Mouse (Mus musculus): ENCODE measurements around the gene Sumf2. TPM values are rescaled to one million over a fixed set of nuclear protein-coding genes. Genes with fewer than 3 reads are reported as not detected.

The Sumf2 gene
- 33.8 TPM for polyA plus RNA-seq (2012; fragmentation: generic; extraction: Trizol)

DNA sequence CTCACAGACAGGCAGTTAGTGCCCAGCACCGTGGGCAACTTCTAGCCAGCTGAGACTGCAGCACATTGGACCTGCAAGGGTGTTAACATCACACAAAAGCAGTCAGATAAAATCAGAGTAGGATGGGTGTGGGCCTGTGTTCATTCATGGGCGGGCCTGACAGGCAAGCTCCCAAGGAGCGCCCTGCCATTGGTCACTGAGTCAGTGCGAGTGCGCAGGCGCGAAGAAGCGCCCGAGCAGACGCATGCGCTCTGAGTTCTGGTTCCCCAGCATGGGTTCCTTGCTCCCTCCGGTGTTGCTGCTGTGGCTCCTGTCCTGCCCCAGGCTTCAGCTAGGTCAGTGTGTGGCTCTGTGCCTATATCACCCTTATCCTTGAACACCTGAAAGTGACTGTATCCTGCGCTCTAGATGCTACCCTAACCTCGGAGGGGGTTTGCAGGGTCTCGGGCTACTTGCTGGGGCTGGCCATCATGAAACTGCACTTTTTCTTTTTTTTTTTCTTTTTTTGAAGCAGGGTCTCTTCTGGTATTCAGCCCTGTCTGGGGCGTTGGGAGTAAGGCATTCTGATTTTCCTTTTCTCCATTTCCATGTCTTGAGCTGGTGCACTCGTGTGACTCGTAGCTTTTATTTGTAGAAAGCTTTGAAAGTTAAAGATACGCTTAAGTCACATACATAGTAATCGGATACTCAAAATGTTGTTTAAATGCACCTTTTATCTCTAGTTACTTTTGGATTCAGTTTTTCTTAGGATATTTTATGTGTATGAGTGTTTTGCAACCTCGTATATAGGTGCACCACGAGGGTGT is at the start of gene Sumf2:
Gene Sumf2, plus strand, starts transcription at position 235 of the 806 bp plus-strand sequence.
- Histone ChIP-seq H3K36me3 (ENCODE audit: control insufficient read depth, insufficient read depth) (peaks cover 18% of the 10 kb centered on the region), H3ac (ENCODE audit: control insufficient read depth, insufficient read length) (peak within 1 kb of the TSS; percentile 22)
- TF ChIP-seq TCF12 (IDR thresholded peaks at IDR 0.05; ENCODE audit: insufficient read depth, poor library complexity, severe bottlenecking) (no peak), MYOD1 (IDR thresholded peaks at IDR 0.05; ENCODE audit: control insufficient read depth in 1 of 3, insufficient read length in 2 of 3, low read depth in 2 of 3) (no peak), POLR2A (IDR thresholded peaks at IDR 0.05; ENCODE audit: insufficient read length, low read depth) (peak; percentile 99), SRF (IDR thresholded peaks at IDR 0.05; ENCODE audit: control insufficient read depth, insufficient read length, low read depth) (no peak), MAX (IDR thresholded peaks at IDR 0.05; ENCODE audit: low read depth) (no peak), MYOG (IDR thresholded peaks at IDR 0.05; ENCODE audit: control insufficient read depth in 1 of 3, insufficient read depth in 1 of 3, insufficient read length in 2 of 3, low read depth in 2 of 3) (no peak), POLR2AphosphoS2 (IDR thresholded peaks at IDR 0.05; ENCODE audit: insufficient read length, low read depth) (peak; percentile 100), CEBPB (IDR thresholded peaks at IDR 0.05; ENCODE audit: insufficient read depth, poor library complexity, severe bottlenecking) (no peak)

GRCm38 (mm10) chr5:129844848-129845247 is 1.9 kb upstream of the Sumf2 start:
- no peak for TF ChIP-seq REST (IDR thresholded peaks at IDR 0.05; ENCODE audit: insufficient read depth, insufficient read length)
- Histone ChIP-seq H3K4me2 (ENCODE audit: low read depth) (no peak overlapping the region), H3ac (ENCODE audit: control insufficient read depth, insufficient read length) (no peak overlapping the region), H3K79me2 (ENCODE audit: control insufficient read depth, insufficient read depth) (peaks cover 13% of the 10 kb centered on the region), H3K27me3 (ENCODE audit: control insufficient read depth, insufficient read depth, insufficient read length) (no peaks in the 10 kb centered on the region), H3K4me3 (no peak overlapping the region), H3K36me3 (ENCODE audit: control insufficient read depth, insufficient read depth) (peaks cover 18% of the 10 kb centered on the region)

More for the DNA sequence above, at the start of gene Sumf2:
- Histone ChIP-seq H3K4me2 (ENCODE audit: low read depth) (peak within 1 kb of the TSS; percentile 74), H3K4me3 (peak within 1 kb of the TSS; percentile 60), H3K79me2 (ENCODE audit: control insufficient read depth, insufficient read depth) (peaks cover 13% of the 10 kb centered on the region), H3K27me3 (ENCODE audit: control insufficient read depth, insufficient read depth, insufficient read length) (no peaks in the 10 kb centered on the region)

DNA sequence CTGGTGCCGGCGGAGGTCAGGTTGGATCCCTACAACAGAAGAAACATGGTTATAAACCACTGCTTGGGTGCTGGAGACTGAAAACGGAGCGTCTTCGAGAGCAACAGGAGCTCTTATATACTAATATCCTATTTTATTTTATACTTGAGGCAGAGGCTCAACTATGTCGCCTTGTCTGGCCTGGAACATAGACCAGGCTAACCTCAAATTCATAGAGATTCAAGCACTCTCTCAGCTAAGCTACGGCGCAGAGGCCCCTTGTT is 703 bp downstream of the Sumf2 start:
- peak overlapping the region; percentile 74 for H3K4me2 ChIP-seq (ENCODE audit: low read depth)
- no peak for TF ChIP-seq SRF (IDR thresholded peaks at IDR 0.05; ENCODE audit: control insufficient read depth, insufficient read length, low read depth)
- TF ChIP-seq POLR2A (IDR thresholded peaks at IDR 0.05; ENCODE audit: insufficient read length, low read depth), result no peak
- no peak for TF ChIP-seq TCF12 (IDR thresholded peaks at IDR 0.05; ENCODE audit: insufficient read depth, poor library complexity, severe bottlenecking)
- no peak for TF ChIP-seq TCF3 (IDR thresholded peaks at IDR 0.05; ENCODE audit: insufficient read length, low read depth)
- no peak for TF ChIP-seq POLR2AphosphoS2 (IDR thresholded peaks at IDR 0.05; ENCODE audit: insufficient read length, low read depth)
- no peak for TF ChIP-seq MAX (IDR thresholded peaks at IDR 0.05; ENCODE audit: low read depth)
- peak overlapping the region; percentile 22 for H3ac ChIP-seq (ENCODE audit: control insufficient read depth, insufficient read length)

GRCm38 (mm10) chr5:129855163-129855562 is 8.4 kb downstream of the Sumf2 start:
- no peaks in the 10 kb centered on the region for H3K79me2 ChIP-seq (ENCODE audit: control insufficient read depth, insufficient read depth)
- no peak for TF ChIP-seq SRF (IDR thresholded peaks at IDR 0.05; ENCODE audit: control insufficient read depth, insufficient read length, low read depth)
- TF ChIP-seq MYOG (IDR thresholded peaks at IDR 0.05; ENCODE audit: control insufficient read depth in 1 of 3, insufficient read depth in 1 of 3, insufficient read length in 2 of 3, low read depth in 2 of 3), result no peak
- TF ChIP-seq MYOD1 (IDR thresholded peaks at IDR 0.05; ENCODE audit: control insufficient read depth in 1 of 3, insufficient read length in 2 of 3, low read depth in 2 of 3), result no peak
- H3K4me3 ChIP-seq, result no peak overlapping the region
- H3K27me3 ChIP-seq (ENCODE audit: control insufficient read depth, insufficient read depth, insufficient read length), result no peaks in the 10 kb centered on the region
- no peak overlapping the region for H3ac ChIP-seq (ENCODE audit: control insufficient read depth, insufficient read length)
- peaks cover 10% of the 10 kb centered on the region for H3K36me3 ChIP-seq (ENCODE audit: control insufficient read depth, insufficient read depth)
- no peak overlapping the region for H3K4me2 ChIP-seq (ENCODE audit: low read depth)

More for the DNA sequence above, 703 bp downstream of the Sumf2 start:
- H3K4me3 ChIP-seq, result peak overlapping the region; percentile 60
- no peaks in the 10 kb centered on the region for H3K27me3 ChIP-seq (ENCODE audit: control insufficient read depth, insufficient read depth, insufficient read length)
- peaks cover 18% of the 10 kb centered on the region for H3K36me3 ChIP-seq (ENCODE audit: control insufficient read depth, insufficient read depth)
- H3K79me2 ChIP-seq (ENCODE audit: control insufficient read depth, insufficient read depth), result peaks cover 13% of the 10 kb centered on the region

GRCm38 (mm10) chr5:129856414-129856813 is 9.6 kb downstream of the Sumf2 start:
- no peak overlapping the region for H3ac ChIP-seq (ENCODE audit: control insufficient read depth, insufficient read length)
- no peaks in the 10 kb centered on the region for H3K79me2 ChIP-seq (ENCODE audit: control insufficient read depth, insufficient read depth)
- H3K36me3 ChIP-seq (ENCODE audit: control insufficient read depth, insufficient read depth), result peaks cover 10% of the 10 kb centered on the region

More at GRCm38 (mm10) chr5:129856414-129856813, 9.6 kb downstream of the Sumf2 start:
- Histone ChIP-seq H3K4me2 (ENCODE audit: low read depth) (no peak overlapping the region), H3K27me3 (ENCODE audit: control insufficient read depth, insufficient read depth, insufficient read length) (no peaks in the 10 kb centered on the region), H3K4me3 (no peak overlapping the region)
- TF ChIP-seq REST (IDR thresholded peaks at IDR 0.05; ENCODE audit: insufficient read depth, insufficient read length), result no peak
- TF ChIP-seq SRF (IDR thresholded peaks at IDR 0.05; ENCODE audit: control insufficient read depth, insufficient read length, low read depth), result no peak
- TF ChIP-seq TCF3 (IDR thresholded peaks at IDR 0.05; ENCODE audit: insufficient read length, low read depth), result no peak
- no peak for TF ChIP-seq MYOG (IDR thresholded peaks at IDR 0.05; ENCODE audit: control insufficient read depth in 1 of 3, insufficient read depth in 1 of 3, insufficient read length in 2 of 3, low read depth in 2 of 3)
- no peak for TF ChIP-seq MAX (IDR thresholded peaks at IDR 0.05; ENCODE audit: low read depth)
- no peak for TF ChIP-seq E2F4 (IDR thresholded peaks at IDR 0.05; ENCODE audit: insufficient read depth)
- TF ChIP-seq CEBPB (IDR thresholded peaks at IDR 0.05; ENCODE audit: insufficient read depth, poor library complexity, severe bottlenecking), result no peak
- TF ChIP-seq MYOD1 (IDR thresholded peaks at IDR 0.05; ENCODE audit: control insufficient read depth in 1 of 3, insufficient read length in 2 of 3, low read depth in 2 of 3), result no peak
- no peak for TF ChIP-seq POLR2AphosphoS2 (IDR thresholded peaks at IDR 0.05; ENCODE audit: insufficient read length, low read depth)
- TF ChIP-seq POLR2A (IDR thresholded peaks at IDR 0.05; ENCODE audit: insufficient read length, low read depth), result no peak
- no peak for TF ChIP-seq USF1 (IDR thresholded peaks at IDR 0.05; ENCODE audit: low read depth)
- TF ChIP-seq TCF12 (IDR thresholded peaks at IDR 0.05; ENCODE audit: insufficient read depth, poor library complexity, severe bottlenecking), result no peak

Measured in myocyte (in vitro differentiated cells).